Mouse (Mus musculus): ENCODE results near the gene Mpig6b.

The Mpig6b gene

DNA sequence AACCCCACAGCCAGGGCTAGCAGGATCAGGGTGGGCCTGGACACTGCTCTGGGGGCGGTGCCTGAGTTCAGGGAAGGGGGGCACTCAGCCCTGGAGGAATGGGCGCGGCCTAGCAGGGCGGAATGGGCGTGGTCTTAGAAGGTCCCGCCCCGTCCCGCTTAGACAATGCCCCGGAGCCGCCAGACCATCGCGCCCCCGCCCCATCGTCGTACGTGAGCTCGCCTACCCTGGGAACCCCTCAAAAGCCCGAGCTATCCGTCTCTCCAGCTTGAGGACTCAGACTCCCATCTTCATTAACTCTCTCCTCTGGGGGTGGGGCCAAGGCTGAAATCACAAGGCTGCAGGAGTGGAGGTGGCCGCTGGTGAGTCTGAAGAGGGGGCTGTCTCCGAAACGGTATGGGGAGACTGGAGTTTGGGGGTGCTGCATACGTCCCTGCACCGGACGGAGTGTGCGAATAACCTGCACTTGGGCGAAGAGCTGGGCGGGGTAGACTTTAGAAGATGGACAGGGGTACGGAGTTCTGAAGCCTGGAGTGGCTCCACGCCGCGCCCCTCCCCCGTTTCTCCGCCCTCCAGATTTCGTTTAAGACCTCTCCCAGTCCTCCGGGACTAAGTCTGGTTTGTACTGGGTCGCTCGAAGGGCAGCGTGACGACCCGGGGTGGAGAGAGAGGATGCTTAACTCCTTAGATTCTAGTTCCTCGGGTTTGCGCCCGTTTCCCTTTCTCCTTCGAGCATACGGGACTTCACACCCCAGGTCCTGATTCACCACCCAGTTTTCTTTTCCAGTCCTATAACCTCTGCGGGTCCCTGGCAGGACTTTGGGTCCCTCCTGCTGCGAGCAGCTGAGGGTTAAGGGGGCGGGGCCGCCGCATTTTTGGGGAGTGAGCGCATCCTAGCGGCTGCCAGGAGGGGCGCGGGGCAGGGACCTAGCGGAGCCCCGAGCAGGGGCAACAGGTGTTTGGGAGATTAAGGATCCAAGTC lies 6.8 kb downstream of the Mpig6b start, which contains the start of gene Ddah2:
TSS of gene Ddah2 (plus strand) at position 125 of the 982 bp plus-strand sequence.
- peak; percentile 71 for DNase-seq (ENCODE audit: low spot score)

- no peak for DNase-seq (ENCODE audit: low spot score)
Observed at GRCm38 (mm10) chr17:35058316-35058715, 7.7 kb downstream of the Mpig6b start.

DNA sequence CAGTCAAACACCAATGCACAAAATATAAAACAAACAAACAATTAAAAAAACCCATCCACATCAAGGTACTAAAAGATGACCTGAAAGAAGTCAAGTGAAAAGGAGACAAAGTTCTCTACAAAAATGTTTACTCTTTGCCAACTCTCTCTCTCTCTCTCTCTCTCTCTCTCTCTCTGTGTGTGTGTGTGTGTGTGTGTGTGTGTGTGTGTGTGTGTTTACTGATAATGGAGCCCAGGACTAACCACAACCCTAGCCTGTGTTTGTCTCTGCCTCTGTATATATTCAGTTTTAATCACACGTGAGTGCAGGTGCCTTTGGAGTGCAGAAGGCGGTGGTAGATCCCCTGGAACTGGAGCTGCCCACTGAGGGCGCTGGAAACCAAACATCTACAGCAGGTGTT lies 8.9 kb downstream of the Mpig6b start:
- DNase-seq (ENCODE audit: low spot score), result no peak

GRCm38 (mm10) chr17:35055691-35056495 lies 10.1 kb downstream of the Mpig6b start:
- no peak for DNase-seq (ENCODE audit: low spot score)

GRCm38 (mm10) chr17:35052271-35052798 lies 13.6 kb downstream of the Mpig6b start:
- DNase-seq (ENCODE audit: low spot score), result no peak

- DNase-seq (ENCODE audit: low spot score), result peak; percentile 67
Observed at GRCm38 (mm10) chr17:35051156-35052086, 14.6 kb downstream of the Mpig6b start.

GRCm38 (mm10) chr17:35050126-35050750 lies 15.7 kb downstream of the Mpig6b start:
- peak; percentile 61 for DNase-seq (ENCODE audit: low spot score)

DNA sequence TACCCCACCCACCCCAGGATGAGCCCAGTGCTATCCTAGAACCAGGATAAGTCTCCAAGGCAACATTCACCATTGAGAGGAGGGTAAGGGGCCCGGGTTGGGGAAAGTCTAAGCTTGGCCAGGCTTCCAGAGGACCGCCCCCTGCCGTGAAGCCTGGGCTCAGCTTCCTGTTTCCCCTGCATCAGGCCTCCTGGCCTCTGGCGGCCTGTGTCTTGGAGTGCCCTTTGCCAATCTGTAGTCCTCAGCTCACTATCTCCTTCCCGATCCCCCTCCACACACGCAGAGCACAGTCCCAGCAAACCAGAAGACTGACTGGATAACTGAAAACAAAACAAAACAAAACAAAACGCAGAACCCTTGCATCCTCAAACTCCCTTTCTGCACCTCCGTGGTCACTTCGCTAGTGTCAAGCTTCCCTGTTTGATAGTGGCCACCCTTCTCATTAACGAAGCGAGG lies 16.4 kb downstream of the Mpig6b start, which contains the start of gene Clic1:
TSS of gene Clic1 (plus strand) at position 406 of the 456 bp plus-strand sequence.
- DNase-seq (ENCODE audit: low spot score), result peak; percentile 52

GRCm38 (mm10) chr17:35048932-35049440 lies 17.0 kb downstream of the Mpig6b start:
- DNase-seq (ENCODE audit: low spot score), result no peak

DNA sequence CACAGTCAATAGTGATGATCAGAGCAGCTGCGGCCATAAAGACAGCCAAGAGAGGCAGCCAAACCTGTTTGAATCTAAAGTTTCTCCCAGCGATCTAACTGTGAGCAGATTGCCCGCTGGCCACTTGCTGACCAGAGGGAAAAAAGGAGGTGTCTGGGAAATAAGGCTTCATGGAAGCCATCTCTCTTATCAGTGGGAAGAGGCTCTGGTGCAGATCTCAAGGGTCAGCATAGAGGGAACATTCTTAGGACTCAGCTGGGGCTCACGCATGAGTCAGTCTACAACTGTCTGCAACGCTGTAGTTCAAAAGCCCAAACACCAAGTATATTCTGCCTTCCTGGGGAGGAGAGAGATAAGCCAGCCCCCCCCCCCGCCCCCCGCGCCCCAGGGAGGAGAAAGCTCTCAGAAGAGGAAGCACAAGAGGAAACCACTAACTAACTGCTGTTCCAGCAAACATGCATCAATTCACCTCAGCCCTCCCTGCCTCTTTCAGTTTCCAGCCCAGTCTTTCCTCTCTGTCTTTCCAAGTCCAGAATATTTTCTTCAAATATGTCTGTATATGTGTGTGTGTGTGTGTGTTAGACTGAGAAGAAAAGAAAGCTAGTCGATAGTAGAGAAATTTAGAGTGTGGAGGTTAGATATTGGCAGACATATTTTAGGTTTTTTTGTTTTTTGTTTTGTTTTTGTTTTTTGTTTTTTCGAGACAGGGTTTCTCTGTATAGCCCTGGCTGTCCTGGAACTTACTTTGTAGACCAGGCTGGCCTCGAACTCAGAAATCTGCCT lies 17.6 kb downstream of the Mpig6b start:
- peak; percentile 45 for DNase-seq (ENCODE audit: low spot score)

DNA sequence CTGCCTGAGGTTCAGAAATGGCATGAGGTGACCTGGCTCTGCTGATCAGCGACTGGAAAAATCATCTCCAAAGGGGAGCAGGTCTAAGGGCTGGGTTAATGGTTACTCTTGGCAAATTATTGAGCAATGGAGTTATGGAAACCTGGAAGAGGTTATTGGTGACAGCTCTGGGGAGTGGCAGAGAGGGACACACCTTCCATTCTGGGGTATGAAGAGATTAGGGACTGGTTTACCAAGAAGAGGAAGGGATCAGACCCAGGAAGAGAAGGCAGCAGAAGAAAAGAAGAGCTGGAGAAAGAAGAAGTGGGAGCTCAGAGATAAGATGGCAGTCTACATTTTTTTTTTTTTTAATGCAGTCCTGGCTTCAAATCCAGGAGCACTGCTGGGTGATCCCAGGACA lies 18.3 kb downstream of the Mpig6b start:
- DNase-seq (ENCODE audit: low spot score), result peak; percentile 49

DNA sequence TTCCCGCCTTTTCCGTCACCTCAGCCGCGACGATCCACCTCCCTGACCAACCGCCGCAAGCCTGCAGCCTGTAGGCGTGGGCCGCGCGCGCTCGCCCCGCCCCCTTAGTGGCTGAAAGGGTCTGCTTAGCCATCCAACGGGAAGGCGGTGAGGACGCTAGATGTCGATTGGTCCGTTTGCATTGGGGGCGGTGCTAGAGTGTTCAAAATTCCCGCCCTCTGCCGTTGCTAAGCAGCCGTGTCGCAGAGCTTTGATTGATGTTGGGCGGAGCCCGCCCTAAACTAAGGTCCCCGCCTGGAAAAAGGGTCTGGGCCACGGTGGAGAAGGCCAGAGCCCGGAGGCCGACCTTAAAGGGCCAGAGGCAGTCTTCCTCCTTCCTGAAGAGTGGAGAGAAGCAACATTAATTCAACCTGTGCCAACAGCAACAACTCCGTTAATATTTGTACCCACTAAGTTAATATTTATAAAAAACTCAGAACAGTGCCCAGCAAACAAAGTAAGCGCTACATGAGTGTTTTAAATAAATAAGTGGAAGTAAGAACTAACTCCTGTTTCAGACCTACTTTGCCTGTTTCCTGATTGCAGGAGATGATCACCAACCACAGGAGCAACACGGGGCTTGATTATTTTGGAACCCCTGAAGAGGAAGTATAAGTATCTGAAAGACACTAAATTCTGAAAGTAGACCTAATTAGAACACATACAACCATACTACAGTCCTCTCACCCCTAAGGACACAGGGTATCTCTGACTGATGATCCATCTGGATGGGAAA lies 19.1 kb downstream of the Mpig6b start, which contains the start of gene Msh5:
TSS of gene Msh5 (minus strand) at position 65 of the 775 bp plus-strand sequence.
- DNase-seq (ENCODE audit: low spot score), result peak; percentile 97

- DNase-seq (ENCODE audit: low spot score), result no peak
Observed at GRCm38 (mm10) chr17:35045807-35046680, 19.9 kb downstream of the Mpig6b start.

DNA sequence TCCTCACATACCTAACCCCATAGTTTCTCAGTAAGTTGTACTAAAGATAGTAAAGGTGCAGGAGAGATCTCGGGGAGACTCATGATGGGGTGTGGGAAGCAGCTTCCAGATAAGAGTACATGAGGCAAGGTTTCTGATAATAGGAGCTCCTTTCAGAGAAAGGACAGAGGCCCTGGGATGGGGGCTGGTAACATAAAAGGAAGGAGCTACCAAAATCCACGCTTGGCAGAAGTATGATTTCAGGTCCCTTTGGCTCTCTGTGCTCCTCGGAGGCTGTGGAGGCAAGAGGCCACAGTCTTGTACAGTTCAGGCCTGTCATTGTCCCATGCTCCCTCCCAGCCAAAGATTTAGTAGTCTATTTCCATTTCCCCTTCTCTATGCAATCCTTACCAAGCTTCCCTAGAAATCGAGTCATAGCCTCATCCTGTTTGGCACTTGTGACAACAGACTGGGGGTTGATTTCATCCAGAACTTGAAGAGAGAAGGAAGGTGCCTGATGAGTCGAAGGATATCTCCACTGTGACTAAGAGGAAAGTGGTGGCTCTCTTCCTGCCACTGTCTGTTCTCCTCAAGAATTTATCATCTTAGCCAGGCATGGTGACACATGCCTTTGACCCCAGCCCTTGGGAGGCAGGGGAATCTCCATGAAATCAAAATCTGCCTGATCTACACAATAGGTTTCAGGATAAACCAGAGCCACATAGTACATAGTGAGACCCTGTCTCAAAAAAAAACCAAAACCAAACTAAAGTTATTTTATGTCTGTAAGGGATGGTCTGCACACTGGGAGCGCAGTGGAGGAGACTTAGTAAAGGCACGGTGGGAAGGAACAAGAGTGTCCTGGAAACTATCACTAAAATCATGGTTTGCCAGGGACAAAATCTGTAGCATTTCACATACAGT lies 20.8 kb downstream of the Mpig6b start:
- DNase-seq (ENCODE audit: low spot score), result peak; percentile 83

DNA sequence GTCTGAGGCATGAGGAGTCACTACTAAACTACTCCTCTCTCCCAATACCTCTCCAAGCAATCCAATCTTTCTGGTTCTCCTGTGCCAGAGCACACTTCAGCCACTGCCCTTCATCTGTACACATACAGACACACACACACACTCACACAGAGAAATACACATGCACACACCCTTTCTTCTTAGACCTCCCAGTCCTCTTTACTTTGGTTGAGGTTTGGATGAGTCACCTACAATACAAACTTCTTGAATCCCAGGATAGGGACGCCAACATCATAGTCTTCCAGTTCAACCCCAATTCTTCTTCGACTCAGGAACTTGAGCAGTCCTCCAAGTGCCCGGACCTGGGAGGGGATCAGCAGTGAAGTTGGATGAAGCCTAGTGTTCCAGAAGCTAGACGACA lies 22.2 kb downstream of the Mpig6b start:
- no peak for DNase-seq (ENCODE audit: low spot score)

GRCm38 (mm10) chr17:35039121-35039873 lies 26.7 kb downstream of the Mpig6b start:
- DNase-seq (ENCODE audit: low spot score), result no peak

All from c-Kit-positive CD71-positive TER-119-positive erythroid progenitor cells, embryonic 14.5 days (primary cell).